Mouse (Mus musculus): ENCODE data around the gene Elk1. TPM values are rescaled to one million over a fixed set of nuclear protein-coding genes. Genes with fewer than 3 reads are reported as not detected.

Elk1 gene
- polyA plus RNA-seq (2015; fragmentation: Nextera tagmentation; extraction: Ambion mirVana) = 3.6 and 4.9 TPM in 2 replicates

- H3K4me3 ChIP-seq (ENCODE audit: low read depth, low read length) = peak within 1 kb of the TSS; percentile 61
- H3K9ac ChIP-seq (ENCODE audit: low read length) = peak within 1 kb of the TSS; percentile 66
- H3K27me3 ChIP-seq (ENCODE audit: control insufficient read depth, insufficient read depth, low read length) = no peaks in the 10 kb centered on the region
- H3K4me1 ChIP-seq (replicated peaks; ENCODE audit: control insufficient read depth, insufficient read depth) = no peaks in the 10 kb centered on the region
- no peaks in the 10 kb centered on the region for H3K9me3 ChIP-seq (ENCODE audit: control insufficient read depth, low read length)
- peak; percentile 86 for DNase-seq (ENCODE audit: low spot score)
- peak within 1 kb of the TSS; percentile 51 for H3K4me2 ChIP-seq (replicated peaks; ENCODE audit: low read depth)
- ATAC-seq (ENCODE audit: low FRiP score, low TSS enrichment) = peak; percentile 98
- peak within 1 kb of the TSS; percentile 56; the same call in 1 of the 2 replicates for H3K27ac ChIP-seq (replicated peaks)
- no peaks in the 10 kb centered on the region for H3K36me3 ChIP-seq (ENCODE audit: control insufficient read depth, insufficient read depth, low read length)
- TF ChIP-seq EP300 (optimal IDR thresholded peaks at IDR 0.05) (no peak), CTCF (IDR thresholded peaks at IDR 0.05; ENCODE audit: low read depth) (0 out of 2 replicates have a peak, but pooled peaks have one; percentile 0)
- WGBS = 20% methylated on average over 30 of the region's 30 CpGs
Observed at GRCm38 (mm10) chrX:20950191-20950880, at the start of gene Elk1. Gene Elk1 (minus strand): TSS chrX:20950608.

GRCm38 (mm10) chrX:20980901-20981300, 30.5 kb upstream of the Elk1 start:
- 57% methylated on average over 1 of the region's 1 CpGs for WGBS
- Histone ChIP-seq H3K4me1 (replicated peaks; ENCODE audit: control insufficient read depth, insufficient read depth) (no peaks in the 10 kb centered on the region), H3K27me3 (ENCODE audit: control insufficient read depth, insufficient read depth, low read length) (no peaks in the 10 kb centered on the region), H3K4me3 (ENCODE audit: low read depth, low read length) (no peak overlapping the region), H3K9me3 (ENCODE audit: control insufficient read depth, low read length) (no peaks in the 10 kb centered on the region), H3K36me3 (ENCODE audit: control insufficient read depth, insufficient read depth, low read length) (no peaks in the 10 kb centered on the region), H3K27ac (replicated peaks) (no peak overlapping the region), H3K4me2 (replicated peaks; ENCODE audit: low read depth) (no peak overlapping the region), H3K9ac (ENCODE audit: low read length) (no peak overlapping the region)
- DNase-seq (ENCODE audit: low spot score) (no peak), ATAC-seq (ENCODE audit: low FRiP score, low TSS enrichment) (no peak)
- TF ChIP-seq CTCF (IDR thresholded peaks at IDR 0.05; ENCODE audit: low read depth) (no peak), EP300 (optimal IDR thresholded peaks at IDR 0.05) (no peak)

- Histone ChIP-seq H3K4me1 (replicated peaks; ENCODE audit: control insufficient read depth, insufficient read depth) (no peaks in the 10 kb centered on the region), H3K9me3 (ENCODE audit: control insufficient read depth, low read length) (no peaks in the 10 kb centered on the region), H3K27me3 (ENCODE audit: control insufficient read depth, insufficient read depth, low read length) (no peaks in the 10 kb centered on the region), H3K9ac (ENCODE audit: low read length) (peak within 1 kb of the TSS; percentile 54), H3K36me3 (ENCODE audit: control insufficient read depth, insufficient read depth, low read length) (no peaks in the 10 kb centered on the region), H3K27ac (replicated peaks) (peak within 1 kb of the TSS; percentile 81), H3K4me3 (ENCODE audit: low read depth, low read length) (peak within 1 kb of the TSS; percentile 48), H3K4me2 (replicated peaks; ENCODE audit: low read depth) (peak within 1 kb of the TSS; percentile 32)
- ATAC-seq (ENCODE audit: low FRiP score, low TSS enrichment) = peak; percentile 96
- DNase-seq (ENCODE audit: low spot score) = peak; percentile 89
- TF ChIP-seq EP300 (optimal IDR thresholded peaks at IDR 0.05) = no peak
- peak; percentile 56 for TF ChIP-seq CTCF (IDR thresholded peaks at IDR 0.05; ENCODE audit: low read depth)
- WGBS = 16% methylated on average over 57 of the region's 57 CpGs
Observed at GRCm38 (mm10) chrX:20961477-20962378, 11.3 kb upstream of the Elk1 start, which contains the start of gene Uxt. Gene Uxt (minus strand): TSS chrX:20962017.

- TF ChIP-seq EP300 (optimal IDR thresholded peaks at IDR 0.05) (no peak), CTCF (IDR thresholded peaks at IDR 0.05; ENCODE audit: low read depth) (peak; percentile 71)
- no peak overlapping the region for H3K9ac ChIP-seq (ENCODE audit: low read length)
- ATAC-seq (ENCODE audit: low FRiP score, low TSS enrichment) (no peak), DNase-seq (ENCODE audit: low spot score) (peak; percentile 38)
- no peak overlapping the region for H3K4me3 ChIP-seq (ENCODE audit: low read depth, low read length)
- no peak overlapping the region for H3K27ac ChIP-seq (replicated peaks)
- no peaks in the 10 kb centered on the region for H3K27me3 ChIP-seq (ENCODE audit: control insufficient read depth, insufficient read depth, low read length)
- H3K4me1 ChIP-seq (replicated peaks; ENCODE audit: control insufficient read depth, insufficient read depth) = no peaks in the 10 kb centered on the region
- H3K4me2 ChIP-seq (replicated peaks; ENCODE audit: low read depth) = no peak overlapping the region
- no peaks in the 10 kb centered on the region for H3K9me3 ChIP-seq (ENCODE audit: control insufficient read depth, low read length)
- WGBS = 11% methylated on average over 4 of the region's 4 CpGs
- no peaks in the 10 kb centered on the region for H3K36me3 ChIP-seq (ENCODE audit: control insufficient read depth, insufficient read depth, low read length)
Observed at GRCm38 (mm10) chrX:20946055-20946454, 4.4 kb downstream of the Elk1 start.

- Histone ChIP-seq H3K36me3 (ENCODE audit: control insufficient read depth, insufficient read depth, low read length) (no peaks in the 10 kb centered on the region), H3K4me1 (replicated peaks; ENCODE audit: control insufficient read depth, insufficient read depth) (no peaks in the 10 kb centered on the region), H3K9ac (ENCODE audit: low read length) (no peak overlapping the region), H3K4me3 (ENCODE audit: low read depth, low read length) (no peak overlapping the region), H3K9me3 (ENCODE audit: control insufficient read depth, low read length) (no peaks in the 10 kb centered on the region), H3K4me2 (replicated peaks; ENCODE audit: low read depth) (no peak overlapping the region), H3K27me3 (ENCODE audit: control insufficient read depth, insufficient read depth, low read length) (no peaks in the 10 kb centered on the region), H3K27ac (replicated peaks) (no peak overlapping the region)
- WGBS = 78% methylated on average over 1 of the region's 1 CpGs
- TF ChIP-seq EP300 (optimal IDR thresholded peaks at IDR 0.05) (no peak), CTCF (IDR thresholded peaks at IDR 0.05; ENCODE audit: low read depth) (no peak)
- ATAC-seq (ENCODE audit: low FRiP score, low TSS enrichment) (no peak), DNase-seq (ENCODE audit: low spot score) (no peak)
Observed at GRCm38 (mm10) chrX:20931963-20932362, 18.4 kb downstream of the Elk1 start.

Data from stomach, postnatal 0 days (tissue).